Mouse (Mus musculus) liver, embryonic 14.5 days (tissue): ENCODE measurements at regions not wholly inside any gene's neighbourhood (a gene's known extent, or its start where the extent isn't known, plus 50 kb on each side); places are given as distances from the start of the nearest gene placed in this dataset.

Experiments
- CTCF ChIP-seq: IDR thresholded peaks from 2 replicates; pipeline ENCODE4 v1.5.1; 2016; ENCODE audit warnings: antibody characterized with exemption, low read depth, control low read depth
- EP300 ChIP-seq: IDR thresholded peaks from 2 replicates; pipeline ENCODE4 v1.6.1; 2016; ENCODE audit warnings: antibody characterized with exemption, low read depth

DNA sequence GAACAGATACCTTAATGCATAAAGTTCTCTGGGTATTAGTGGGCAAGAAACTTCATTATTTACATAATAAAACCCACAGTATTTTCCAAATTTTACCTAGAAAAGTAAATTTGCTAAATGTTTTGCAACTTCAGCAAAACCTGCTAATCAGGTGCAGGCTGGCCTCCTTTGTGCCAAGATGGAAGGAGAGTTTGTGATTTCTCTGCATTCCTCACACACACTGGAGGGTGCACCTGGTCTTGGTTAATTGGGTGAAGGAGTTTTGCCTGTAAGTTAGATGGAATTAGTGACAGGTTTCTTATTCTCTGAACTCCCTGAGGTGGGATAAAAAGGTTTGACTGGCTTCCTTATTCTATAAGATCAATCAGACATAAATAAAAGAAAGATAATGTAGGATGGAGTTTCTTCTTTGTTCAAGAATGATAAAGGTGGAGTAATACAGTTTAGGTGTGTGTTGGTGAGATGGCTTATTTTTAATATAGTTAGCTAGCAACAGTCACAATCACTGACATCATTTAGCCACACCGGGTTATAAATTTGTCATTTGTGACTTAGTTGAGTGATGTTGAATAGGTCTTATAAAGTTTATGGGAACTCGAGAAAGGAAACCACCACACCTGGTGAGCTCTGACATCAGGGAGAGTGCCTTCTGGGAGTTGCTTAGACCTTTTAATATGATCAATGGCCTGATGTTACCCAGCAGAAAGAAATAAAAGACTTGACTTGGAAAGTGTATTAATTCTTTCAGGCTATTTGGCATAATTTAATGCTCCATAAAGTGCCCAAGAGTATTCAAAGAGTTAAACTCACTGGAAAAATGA, 1131.4 kb upstream of the Flrt2 start:
- TF ChIP-seq CTCF (no peak), EP300 (no peak)
